Mouse (Mus musculus) CD4-positive, CD25-positive, alpha-beta regulatory T cell, adult 4 months (primary cell): ENCODE data around the gene Hap1. TPM values are rescaled to one million over a fixed set of nuclear protein-coding genes. Genes with fewer than 3 reads are reported as not detected.
"Not testable (repeated sequence)": the region's sequence is repeated elsewhere in the genome, so short reads cannot be mapped to it uniquely, and the experiment has no call there.

Experiments
- ATAC-seq: one replicate; pipeline ENCODE4 v1.8.0; 2017
- polyA plus RNA-seq, 2 experiments: library from polyadenylated mRNA; unstranded; fragments of 100-300 nt; shearing (Covaris generic); gene quantifications; one replicate each; pipeline ENCODE4 v1.2.1; 2017

The Hap1 gene
- polyA plus RNA-seq, 2 experiments from 2014 or later, result 0.50 TPM; not detected in 1

GRCm38 (mm10) chr11:100389931-100390445 lies 34.1 kb upstream of the Hap1 start:
- ATAC-seq, result no peak

DNA sequence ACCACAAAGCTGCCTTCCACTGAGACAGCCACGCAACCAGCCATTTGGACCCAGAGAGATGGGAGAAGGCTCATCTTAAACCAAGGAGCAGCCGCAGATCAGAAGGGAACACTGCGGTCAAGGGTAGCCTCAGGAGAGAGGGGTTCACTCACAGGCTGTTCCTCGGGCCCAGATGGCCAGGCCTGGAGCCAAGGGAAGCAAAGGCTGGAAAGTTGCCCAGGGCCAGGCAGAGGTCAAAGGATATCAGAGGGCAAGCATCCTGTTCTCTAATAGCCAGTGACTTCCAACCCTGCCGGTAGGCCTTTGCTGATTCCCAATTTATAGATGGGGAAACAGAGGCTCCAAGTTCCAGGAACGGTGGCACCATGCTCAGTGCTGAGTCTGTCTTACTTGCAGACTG lies 32.7 kb upstream of the Hap1 start:
- no peak for ATAC-seq

GRCm38 (mm10) chr11:100387589-100388375 lies 31.9 kb upstream of the Hap1 start:
- no peak for ATAC-seq

DNA sequence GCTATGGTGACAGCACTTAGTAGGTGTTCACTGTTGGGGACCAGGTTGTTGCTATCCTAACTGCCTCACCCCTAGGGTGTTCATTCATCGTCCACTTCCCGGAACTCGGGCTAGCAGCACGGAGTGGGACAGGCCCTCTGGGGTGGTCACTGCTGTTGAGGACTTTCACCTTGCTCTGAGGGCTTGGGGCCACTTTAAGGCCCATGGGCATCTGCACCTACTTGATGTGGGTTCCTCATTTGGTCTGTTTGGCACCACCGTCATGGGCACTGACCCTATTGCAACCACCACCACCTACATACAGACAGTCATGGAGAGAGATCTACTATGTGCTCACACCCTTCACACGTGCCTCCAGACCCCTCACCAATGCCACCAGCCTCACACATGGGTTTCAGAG lies 31.2 kb upstream of the Hap1 start:
- no peak for ATAC-seq

- no peak for ATAC-seq
Measured at GRCm38 (mm10) chr11:100386586-100386985, 30.7 kb upstream of the Hap1 start.

- no peak for ATAC-seq
Measured at GRCm38 (mm10) chr11:100385016-100385415, 29.1 kb upstream of the Hap1 start.

DNA sequence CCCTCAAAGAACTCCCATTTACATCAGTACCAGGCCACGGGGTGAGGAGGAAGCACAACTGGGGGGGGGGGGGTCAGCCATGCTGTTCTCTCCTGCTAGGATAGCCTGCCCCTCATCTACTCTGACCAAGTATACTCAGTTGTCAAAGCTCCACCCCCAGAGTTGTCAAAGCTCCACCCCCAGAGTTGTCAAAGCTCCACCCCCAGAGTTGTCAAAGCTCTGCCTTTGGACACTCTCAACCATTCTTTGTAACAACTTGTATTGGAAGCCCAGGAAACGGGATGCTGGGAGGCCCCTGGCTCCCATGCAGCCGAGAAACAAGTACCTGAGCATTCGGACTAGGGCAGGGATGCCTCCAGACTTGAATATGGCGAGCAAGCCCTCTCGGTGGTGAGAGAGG lies 26.8 kb upstream of the Hap1 start:
- no peak for ATAC-seq

DNA sequence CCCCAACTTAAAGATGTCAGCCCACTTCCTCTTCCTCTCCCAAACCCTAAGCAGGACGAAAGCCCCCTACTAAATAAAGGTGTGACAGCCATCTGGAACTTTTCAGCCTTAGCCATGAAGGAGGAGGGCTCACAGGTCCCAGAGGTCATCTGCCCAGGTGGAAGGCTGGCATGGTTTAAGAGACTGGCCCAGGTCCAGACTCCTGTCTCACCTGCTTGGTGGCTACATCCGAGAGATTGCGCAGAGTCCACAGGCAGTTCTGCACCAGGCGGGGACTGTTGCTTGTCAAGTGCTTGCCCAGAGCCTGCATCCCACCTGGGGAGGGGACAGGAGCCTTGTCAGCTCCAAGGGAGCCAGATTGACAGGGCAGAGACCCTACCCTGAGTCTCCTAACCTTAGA lies 23.4 kb upstream of the Hap1 start:
- ATAC-seq, result no peak

- no peak for ATAC-seq
Measured at GRCm38 (mm10) chr11:100378446-100378845, 22.5 kb upstream of the Hap1 start.

GRCm38 (mm10) chr11:100377989-100378388 lies 22.1 kb upstream of the Hap1 start:
- ATAC-seq, result no peak

- ATAC-seq, result no peak
Measured at GRCm38 (mm10) chr11:100376746-100377389, 20.9 kb upstream of the Hap1 start.

DNA sequence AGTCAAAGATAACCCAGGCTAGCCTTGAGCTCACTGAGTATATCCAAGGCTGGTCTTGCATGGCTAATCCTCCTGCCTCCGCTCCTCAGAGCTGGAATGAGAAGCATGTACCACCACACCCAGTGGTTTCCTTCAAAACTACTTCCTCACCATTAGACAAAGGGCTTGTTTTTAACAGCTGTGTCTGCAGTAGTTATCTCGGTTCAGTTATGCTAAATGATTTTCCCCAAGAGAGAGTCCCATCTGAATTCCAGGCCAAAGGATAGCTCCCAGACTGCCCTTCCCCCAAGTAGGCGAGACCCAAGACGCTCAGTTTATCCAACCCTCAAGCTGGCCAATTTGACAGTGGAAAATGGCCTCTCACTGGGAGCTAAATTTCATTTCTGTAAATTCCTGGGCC lies 20.1 kb upstream of the Hap1 start:
- no peak for ATAC-seq

DNA sequence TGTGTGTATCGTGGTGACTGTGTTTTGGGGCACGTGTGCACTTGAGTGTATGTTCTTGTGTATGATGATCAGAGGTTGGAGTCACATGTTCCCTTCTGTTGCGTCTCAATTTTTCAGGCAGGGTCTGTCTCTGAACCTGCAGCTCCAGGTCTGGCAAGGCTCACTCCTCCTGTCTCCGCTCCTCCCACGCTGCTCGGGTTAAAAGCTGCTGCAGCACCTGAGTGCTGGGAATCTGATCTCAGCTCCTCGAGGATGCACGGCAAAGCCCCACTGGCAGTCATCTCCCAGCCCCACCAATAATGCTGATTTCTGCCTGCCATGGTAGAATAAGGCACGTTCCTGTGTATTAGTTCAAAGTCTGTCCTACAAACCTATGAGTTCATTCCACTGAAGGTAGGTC lies 19.2 kb upstream of the Hap1 start:
- no peak for ATAC-seq

DNA sequence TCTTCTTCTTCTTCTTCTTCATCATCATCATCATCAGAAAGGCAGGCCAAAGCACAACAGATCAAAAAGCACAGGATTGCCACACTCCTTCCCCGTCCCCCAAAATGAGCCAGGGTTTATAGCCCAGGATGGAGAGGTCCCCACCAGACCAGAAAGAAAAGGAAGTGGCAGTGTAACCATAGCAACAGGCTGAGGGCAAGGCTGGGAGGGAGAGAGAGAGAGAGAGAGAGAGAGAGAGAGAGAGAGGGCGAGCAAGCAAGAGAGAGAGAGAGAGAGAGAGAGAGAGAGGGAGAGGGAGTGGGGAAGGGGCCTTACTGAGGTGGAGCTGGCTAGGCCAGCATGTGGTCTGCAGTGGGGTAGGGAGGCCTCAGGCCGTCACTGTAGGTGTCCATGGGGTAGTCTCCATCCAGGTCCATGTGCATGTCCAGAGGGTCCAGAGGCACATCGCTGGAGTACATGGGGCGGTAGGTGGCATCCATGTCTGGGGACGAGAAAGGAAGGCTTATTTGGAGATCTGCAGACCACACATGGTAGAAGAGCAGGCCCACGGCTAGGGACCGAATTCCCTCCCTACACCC lies 16.1 kb upstream of the Hap1 start:
- no peak for ATAC-seq

- no peak for ATAC-seq
Measured at GRCm38 (mm10) chr11:100369822-100370221, 13.9 kb upstream of the Hap1 start.

DNA sequence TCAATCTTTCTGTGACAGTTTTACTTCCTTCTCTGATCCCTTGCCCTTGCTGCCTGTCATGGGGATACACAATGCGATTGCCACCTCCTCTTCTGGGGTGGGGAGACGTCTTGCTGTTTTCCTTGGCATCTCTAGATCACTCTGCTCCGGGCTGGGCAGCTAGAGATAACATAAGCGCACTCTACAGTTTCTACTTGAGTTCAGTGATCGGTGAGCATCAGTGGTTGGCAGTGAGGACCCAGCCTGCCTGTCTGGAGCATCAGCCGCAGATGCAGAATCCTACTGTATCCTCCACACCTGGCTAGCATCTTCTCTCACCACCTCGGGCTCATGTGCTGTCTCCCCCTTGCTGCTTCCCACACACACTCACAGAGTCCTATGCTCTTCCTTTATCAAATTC lies 13.2 kb upstream of the Hap1 start:
- ATAC-seq, result no peak

DNA sequence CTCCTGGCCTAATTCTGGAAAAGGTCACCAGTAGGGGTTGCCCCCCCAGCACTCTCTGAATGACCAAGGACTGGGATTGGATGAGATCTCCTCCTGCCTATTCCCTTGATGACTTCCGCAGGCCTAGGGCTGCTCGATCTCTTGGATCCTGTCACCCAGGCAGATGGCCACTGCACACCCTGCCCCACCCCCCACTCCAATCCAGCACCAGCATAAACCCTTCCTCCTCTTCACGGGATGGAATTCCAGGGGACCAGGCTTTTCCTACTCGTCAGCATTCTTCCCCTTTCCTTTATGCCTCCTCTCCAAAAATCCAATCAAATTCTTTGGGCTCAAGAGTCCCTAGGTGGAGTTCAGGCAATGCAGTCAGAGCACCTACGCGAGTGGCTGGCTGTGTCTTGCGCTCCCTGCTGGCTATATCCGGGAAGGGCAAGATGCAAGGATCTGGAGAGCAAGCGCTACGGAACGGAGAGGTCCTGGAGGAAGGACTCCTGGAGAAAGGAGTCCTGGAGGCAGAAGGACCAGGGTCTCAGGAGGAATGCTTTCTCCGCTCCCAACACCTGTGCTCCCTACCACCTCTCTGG lies 7.1 kb upstream of the Hap1 start:
- peak; percentile 56 for ATAC-seq

DNA sequence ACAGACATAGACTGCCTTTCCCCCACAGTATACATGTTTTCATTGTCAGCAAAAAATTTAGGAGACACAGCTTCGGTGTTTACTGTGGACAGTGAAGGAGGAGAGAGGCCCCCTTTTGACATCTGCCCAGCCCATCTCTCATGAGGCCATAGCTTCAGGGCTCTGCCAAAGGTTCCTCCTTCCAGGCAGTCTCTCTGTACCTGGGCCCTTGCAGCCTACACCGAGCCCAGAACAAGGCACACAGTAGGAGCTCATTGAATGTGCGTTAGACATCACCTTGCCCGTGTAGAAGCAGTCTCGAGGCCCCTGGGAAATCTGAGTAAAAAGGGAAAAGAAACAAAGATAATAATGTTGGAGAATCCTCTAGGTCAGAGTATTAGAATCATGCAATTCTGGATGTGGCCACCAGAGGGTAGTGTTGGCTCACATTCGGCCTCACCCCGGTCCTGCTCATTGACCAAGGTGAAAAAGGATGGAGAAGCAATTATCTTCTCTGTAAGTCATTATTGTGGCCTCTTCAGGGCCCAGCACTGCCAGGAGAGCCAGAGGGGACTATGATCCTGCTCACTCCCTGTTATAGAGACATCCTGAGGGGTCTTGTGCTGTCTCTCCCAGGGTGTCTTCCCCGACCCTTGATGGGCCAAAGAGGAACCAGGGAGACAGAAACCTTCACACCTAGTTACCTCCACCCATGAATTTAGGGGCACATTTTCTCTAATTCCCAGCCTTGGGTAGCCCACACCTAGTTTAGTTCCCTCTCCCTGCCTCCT lies 6.5 kb upstream of the Hap1 start:
- no peak for ATAC-seq

DNA sequence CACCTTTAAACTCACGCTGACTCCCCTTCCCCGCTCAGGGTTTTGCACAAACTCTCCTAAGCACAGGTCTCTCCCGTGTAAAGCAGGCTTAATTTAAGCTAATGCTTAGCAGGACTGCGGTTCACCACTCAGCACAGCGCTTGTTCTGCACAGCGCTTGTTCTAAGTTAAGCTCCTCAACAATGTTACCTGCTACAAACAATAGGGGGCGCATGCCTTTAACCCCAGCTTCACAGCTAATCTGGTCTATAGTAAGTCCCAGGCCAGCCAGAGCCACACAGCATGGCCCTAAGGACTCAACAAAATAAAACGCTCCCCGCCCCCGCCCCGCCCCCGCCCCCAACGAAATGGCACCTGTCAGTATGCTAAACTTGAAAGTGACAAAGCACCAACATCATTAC lies 5.1 kb upstream of the Hap1 start:
- not testable (repeated sequence) for ATAC-seq

GRCm38 (mm10) chr11:100360175-100360574 lies 4.2 kb upstream of the Hap1 start:
- no peak for ATAC-seq

- no peak for ATAC-seq
Measured at GRCm38 (mm10) chr11:100357408-100357807, 1.5 kb upstream of the Hap1 start.

DNA sequence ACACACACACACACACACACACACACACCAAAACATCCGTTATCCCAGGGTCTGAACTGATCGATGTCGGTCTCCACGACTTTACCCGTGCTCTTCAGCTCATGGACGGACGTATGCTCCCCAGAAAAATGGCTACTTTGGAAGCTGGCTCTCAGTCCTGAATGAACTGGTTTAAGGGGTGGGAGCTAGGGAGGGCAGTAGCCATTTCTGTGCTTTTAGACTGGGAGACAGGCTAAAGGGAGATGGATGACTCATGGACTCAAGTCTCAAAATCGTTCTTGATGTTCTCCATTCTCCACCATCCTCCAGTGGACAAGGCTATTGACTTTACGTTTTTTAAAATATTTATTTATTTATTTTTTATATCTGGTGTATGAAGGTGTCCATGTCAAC lies 887 bp upstream of the Hap1 start:
- ATAC-seq, result no peak
